8 mouse cellular contexts compared by ENCODE assay signal in genomic region chr1:60860357-60860946, GRCm38 (mm10). TPM values are rescaled to one million over a fixed set of nuclear protein-coding genes. Genes with fewer than 3 reads are reported as not detected.
DNase-seq lines count a peak whose midpoint lies in the region; ATAC-seq and TF ChIP-seq lines count a peak whose summit lies in the region.

No protein-coding gene starts in this region.

- H3K9me3 ChIP-seq in heart, embryonic 13.5 days, result no peaks in the 10 kb centered on the region
- H3K9me3 ChIP-seq in midbrain, embryonic 15.5 days, result no peaks in the 10 kb centered on the region

- TF ChIP-seq CTCF in layer of hippocampus, adult 2 months (conservative IDR thresholded peaks at IDR 0.05), result peak; percentile 88

- DNase-seq in frontal cortex, postnatal 10 days (ENCODE audit: low spot score in 2 of 2), result no peak
- DNase-seq in CD8-positive naive resting alpha-beta T cell, adult 2 months (ENCODE audit: low read depth in 2 of 2, low spot score in 2 of 2), result peak; percentile 26 to 52
- peak; percentile 59 to 62 for DNase-seq in layer of hippocampus, adult 2 months (ENCODE audit: low spot score in 2 of 2)
- DNase-seq in ovary, postnatal 10 days (ENCODE audit: low spot score), result no peak

- H3K4me2 ChIP-seq in heart, embryonic 13.5 days, result peak overlapping the region; percentile 66
- H3K4me2 ChIP-seq in midbrain, embryonic 15.5 days, result peak overlapping the region; percentile 48

- H3K4me1 ChIP-seq in heart, embryonic 13.5 days, result peaks cover 52% of the 10 kb centered on the region
- H3K4me1 ChIP-seq in midbrain, embryonic 15.5 days, result peaks cover 15% of the 10 kb centered on the region

- no peaks in the 10 kb centered on the region for H3K36me3 ChIP-seq in heart, embryonic 13.5 days
- H3K36me3 ChIP-seq in midbrain, embryonic 15.5 days (replicated peaks), result no peaks in the 10 kb centered on the region

- peak; percentile 42 for ATAC-seq in frontal cortex, adult (ENCODE audit: low TSS enrichment)
- ATAC-seq in common myeloid progenitor, adult 5-6 weeks (replicated peaks; ENCODE audit: low read depth, poor library complexity, severe bottlenecking), result peak; percentile 71
- ATAC-seq in heart, embryonic 13.5 days (ENCODE audit: extremely low read depth, insufficient number of reproducible peaks, low FRiP score, low TSS enrichment), result no peak
- ATAC-seq in midbrain, embryonic 15.5 days (replicated peaks), result peak; percentile 89

- no peaks in the 10 kb centered on the region for H3K27me3 ChIP-seq in heart, embryonic 13.5 days (replicated peaks)
- no peaks in the 10 kb centered on the region for H3K27me3 ChIP-seq in midbrain, embryonic 15.5 days (replicated peaks)

- H3K9ac ChIP-seq in heart, embryonic 13.5 days, result no peak overlapping the region
- peak overlapping the region; percentile 48 for H3K9ac ChIP-seq in midbrain, embryonic 15.5 days

- peak overlapping the region; percentile 39 for H3K4me3 ChIP-seq in heart, embryonic 13.5 days
- H3K4me3 ChIP-seq in layer of hippocampus, adult 2 months, result peak overlapping the region; percentile 47
- peak overlapping the region; percentile 24 for H3K4me3 ChIP-seq in midbrain, embryonic 15.5 days

- peak overlapping the region; percentile 39 for H3K27ac ChIP-seq in heart, embryonic 13.5 days (replicated peaks)
- peak overlapping the region; percentile 93 for H3K27ac ChIP-seq in layer of hippocampus, adult 2 months
- H3K27ac ChIP-seq in midbrain, embryonic 15.5 days, result peak overlapping the region; percentile 85

- 26% methylated on average over 3 of the region's 3 CpGs for WGBS in heart, embryonic 13.5 days
- WGBS in midbrain, embryonic 15.5 days, result 23% methylated on average over 3 of the region's 3 CpGs

RNA-seq across cellular contexts. Expression of gene Ctla4, which starts 26.3 kb away (rescaled TPM):
- not detected in 2 replicates for total RNA-seq in common myeloid progenitor, adult 5-6 weeks (2017)
- 0.13 TPM in 1 of 2 replicates, not detected in the other for polyA plus RNA-seq in heart, embryonic 13.5 days (2015; fragmentation: Nextera tagmentation; extraction: Ambion mirVana)
- not detected for total RNA-seq in layer of hippocampus, adult 2 months (2021)
- not detected in 2 replicates for polyA plus RNA-seq in midbrain, embryonic 15.5 days (2015; fragmentation: Nextera tagmentation; extraction: Ambion mirVana)

Comparison
In these comparisons a context has a peak if more than half of its experiments do, and no peak if none do; other contexts are left out.
1. DNase-seq: peak in CD8-positive naive resting alpha-beta T cell, adult 2 months (2 of 2) and layer of hippocampus, adult 2 months (2 of 2); none in frontal cortex, postnatal 10 days (0 of 2) and ovary, postnatal 10 days (single experiment).
2. H3K27ac ChIP-seq: peak in every context shown above with its lines; median percentile 93 in layer of hippocampus, adult 2 months; 85 in midbrain, embryonic 15.5 days; 39 in heart, embryonic 13.5 days.
3. Peak in every context shown above with its lines, with median percentiles within 50 percentile points of each other: H3K4me3 ChIP-seq.